ENCODE assay signal across 9 mouse cellular contexts in the genomic region with DNA sequence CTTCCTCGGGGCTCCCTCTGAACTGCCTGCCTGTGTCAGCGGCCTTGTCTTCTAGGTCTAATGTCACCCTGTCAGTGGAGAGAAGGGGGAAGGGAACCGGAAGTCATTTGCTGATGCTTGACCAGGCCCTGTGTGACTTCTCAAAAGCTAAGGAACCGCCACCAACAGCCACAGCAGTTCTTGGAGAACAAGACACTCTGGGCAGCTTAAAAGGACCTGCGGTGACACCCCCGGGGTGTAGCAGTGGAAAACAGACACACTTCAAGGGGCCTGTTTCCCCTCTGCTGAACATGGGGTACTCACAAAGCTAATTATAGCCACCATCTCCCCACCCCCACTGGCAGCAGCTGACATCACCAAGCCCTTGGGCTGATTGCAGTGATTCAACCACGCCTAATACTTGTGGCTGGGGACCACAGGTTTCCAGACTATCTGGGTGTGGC. TPM values are rescaled to one million over a fixed set of nuclear protein-coding genes. Genes with fewer than 3 reads are reported as not detected.
DNase-seq lines count a peak whose midpoint lies in the region; ATAC-seq and TF ChIP-seq lines count a peak whose summit lies in the region.
"Had no signal": no experiment of that assay in that cellular context is flagged by ENCODE, and none has a peak within 500 bp of the region (broad histone marks: within the 10 kb centered on the region; RNA-seq: fewer than 3 reads in every experiment).

No protein-coding gene starts in this region.

- no peak overlapping the region for H3K27ac ChIP-seq in kidney, adult 2 months (ENCODE audit: insufficient read depth, low read depth, low read length)
- no peak overlapping the region for H3K27ac ChIP-seq in kidney, embryonic 15.5 days
- peak overlapping the region; percentile 77 to 91 for H3K27ac ChIP-seq in heart, embryonic 14.5 days (replicated peaks in 1 of 2; ENCODE audit: control insufficient read depth in 1 of 2, insufficient read depth in 1 of 2, low read depth in 2 of 2, low read length in 2 of 2)
- peak overlapping the region; percentile 73 for H3K27ac ChIP-seq in macrophage

- no peaks in the 10 kb centered on the region for H3K36me3 ChIP-seq in kidney, adult 2 months (ENCODE audit: control insufficient read depth, insufficient read depth, low read length)
- no peaks in the 10 kb centered on the region for H3K36me3 ChIP-seq in kidney, embryonic 15.5 days
- no peaks in the 10 kb centered on the region for H3K36me3 ChIP-seq in heart, embryonic 14.5 days (ENCODE audit: control insufficient read depth, insufficient read depth, low read length)
- no peaks in the 10 kb centered on the region for H3K36me3 ChIP-seq in macrophage (ENCODE audit: inconsistent target)

- 48% methylated on average over 7 of the region's 7 CpGs for WGBS in kidney, adult 2 months
- 43% methylated on average over 7 of the region's 7 CpGs for WGBS in kidney, embryonic 15.5 days
- WGBS in heart, embryonic 14.5 days, result 9% methylated on average over 7 of the region's 7 CpGs
- WGBS in macrophage (ENCODE audit: missing documents), result 8% methylated on average over 7 of the region's 7 CpGs

- peak; percentile 39 for DNase-seq in kidney, adult 2 months
- DNase-seq in thymus, postnatal 36 days, result peak; percentile 39 to 60
- no peak for DNase-seq in frontal cortex, postnatal 36 days (ENCODE audit: low spot score in 2 of 2)
- no peak for DNase-seq in kidney, postnatal 14 days

- peaks cover 92% of the 10 kb centered on the region for H3K79me2 ChIP-seq in macrophage (ENCODE audit: inconsistent target)

- H3K4me3 ChIP-seq in kidney, adult 2 months (ENCODE audit: insufficient read depth, low read depth, low read length), result no peak overlapping the region
- no peak overlapping the region for H3K4me3 ChIP-seq in kidney, embryonic 15.5 days (replicated peaks)
- H3K4me3 ChIP-seq in heart, embryonic 14.5 days (ENCODE audit: control insufficient read depth in 1 of 2, insufficient read depth in 1 of 2, low read depth in 1 of 2, low read length in 2 of 2), result no peak overlapping the region
- no peak overlapping the region for H3K4me3 ChIP-seq in macrophage (ENCODE audit: inconsistent target)

- H3K27me3 ChIP-seq in kidney, adult 2 months (replicated peaks; ENCODE audit: control insufficient read depth, insufficient read depth, low read length), result no peaks in the 10 kb centered on the region
- H3K27me3 ChIP-seq in kidney, embryonic 15.5 days, result no peaks in the 10 kb centered on the region
- no peaks in the 10 kb centered on the region for H3K27me3 ChIP-seq in heart, embryonic 14.5 days (ENCODE audit: control insufficient read depth, insufficient read depth, low read length)

- no peak overlapping the region for H3K4me2 ChIP-seq in kidney, embryonic 15.5 days
- peak overlapping the region; percentile 29; the same call in 1 of the 2 replicates for H3K4me2 ChIP-seq in heart, embryonic 14.5 days (ENCODE audit: low read length)

- no peak overlapping the region for H3K9ac ChIP-seq in kidney, embryonic 15.5 days
- H3K9ac ChIP-seq in heart, embryonic 14.5 days (ENCODE audit: low read length), result no peak overlapping the region

- no peaks in the 10 kb centered on the region for H3K9me3 ChIP-seq in kidney, embryonic 15.5 days (replicated peaks)
- no peaks in the 10 kb centered on the region for H3K9me3 ChIP-seq in heart, embryonic 14.5 days (ENCODE audit: control insufficient read depth, low read length)

- ATAC-seq in kidney, embryonic 15.5 days (replicated peaks; ENCODE audit: low FRiP score), result no peak
- ATAC-seq in heart, embryonic 14.5 days (ENCODE audit: insufficient number of reproducible peaks, insufficient read depth, low FRiP score, low read depth), result peak; percentile 57; the same call in 1 of the 2 replicates
- no peak for ATAC-seq in erythroid progenitor cell, adult 5-6 weeks (replicated peaks; ENCODE audit: low FRiP score, poor library complexity, severe bottlenecking)
- ATAC-seq: forebrain, embryonic 16.5 days had no signal

- H3K4me1 ChIP-seq in kidney, adult 2 months (ENCODE audit: control insufficient read depth, insufficient read depth, low read length), result 0 out of 2 replicates have a peak, but pooled peaks cover 6% of the 10 kb centered on the region
- H3K4me1 ChIP-seq in kidney, embryonic 15.5 days, result peaks cover 68% of the 10 kb centered on the region
- H3K4me1 ChIP-seq in heart, embryonic 14.5 days (ENCODE audit: control insufficient read depth in 2 of 2, insufficient read depth in 2 of 2, low read length in 2 of 2), result peaks cover 53 to 74% of the 10 kb centered on the region in 2 experiments

- no peak for TF ChIP-seq CTCF in kidney, adult 2 months (conservative IDR thresholded peaks at IDR 0.05; ENCODE audit: insufficient read depth, insufficient read length, low read depth, low read length)

- TF ChIP-seq POLR2A in kidney, adult 2 months (IDR thresholded peaks at IDR 0.05; ENCODE audit: low read depth, low read length), result no peak

RNA-seq across cellular contexts. Expression of gene Ubash3b, which starts 56.3 kb away (rescaled TPM):
- polyA plus RNA-seq in kidney, adult 2 months (2012; rRNA removed), result 2.3 and 2.9 TPM in 2 replicates
- 8.1 and 8.7 TPM in 2 replicates for polyA plus RNA-seq in kidney, embryonic 15.5 days (2015; fragmentation: Nextera tagmentation; extraction: Ambion mirVana)
- polyA plus RNA-seq in heart, embryonic 14.5 days (2014; fragmentation: Nextera tagmentation; extraction: Ambion mirVana), result 9.6 and 10.4 TPM in 2 replicates
- 10 to 100 TPM; 11.3 to 61.6 (median 22.4) TPM for total RNA-seq in macrophage (2018; cell fraction: chromatin; rRNA removed)
- total RNA-seq in macrophage (2018; cell fraction: cytosol; rRNA removed), result 10 to 100 TPM; 10.5 to 20.6 (median 14.8) TPM
- total RNA-seq in macrophage (2018; cell fraction: nucleus; rRNA removed), result 10 to 100 TPM; 11.8 to 66.8 (median 19.8) TPM
- polyA plus RNA-seq in macrophage (2018), result 7.7 to 26.7 TPM (median 10.3 TPM) in 3 replicates
- total RNA-seq in erythroid progenitor cell, adult 5-6 weeks (2015; ENCODE audit: low replicate concordance), result 3.4 and 6.1 TPM in 2 replicates
- 1.8 and 11.4 TPM in 2 replicates for total RNA-seq in erythroid progenitor cell, adult 5-6 weeks (2017; ENCODE audit: low replicate concordance)

Comparison
In these comparisons a context has a peak if more than half of its experiments do, and no peak if none do; other contexts are left out.
1. DNase-seq: peak in kidney, adult 2 months (single experiment) and thymus, postnatal 36 days (2 of 2); none in frontal cortex, postnatal 36 days (0 of 2) and kidney, postnatal 14 days (single experiment).
2. H3K27ac ChIP-seq: peak in heart, embryonic 14.5 days (2 of 2) and macrophage (single experiment); none in kidney, adult 2 months (single experiment) and kidney, embryonic 15.5 days (single experiment).